Mouse (Mus musculus): ENCODE data around the gene Krt6a. TPM values are rescaled to one million over a fixed set of nuclear protein-coding genes. Genes with fewer than 3 reads are reported as not detected.
"Not testable (repeated sequence)": the region's sequence is repeated elsewhere in the genome, so short reads cannot be mapped to it uniquely, and the experiment has no call there.

Gene Krt6a
- not detected in 2 replicates for total RNA-seq (2021)
- long read RNA-seq, experiment 1 = 0 reads
- long read RNA-seq, experiment 2 = 0 reads

DNA sequence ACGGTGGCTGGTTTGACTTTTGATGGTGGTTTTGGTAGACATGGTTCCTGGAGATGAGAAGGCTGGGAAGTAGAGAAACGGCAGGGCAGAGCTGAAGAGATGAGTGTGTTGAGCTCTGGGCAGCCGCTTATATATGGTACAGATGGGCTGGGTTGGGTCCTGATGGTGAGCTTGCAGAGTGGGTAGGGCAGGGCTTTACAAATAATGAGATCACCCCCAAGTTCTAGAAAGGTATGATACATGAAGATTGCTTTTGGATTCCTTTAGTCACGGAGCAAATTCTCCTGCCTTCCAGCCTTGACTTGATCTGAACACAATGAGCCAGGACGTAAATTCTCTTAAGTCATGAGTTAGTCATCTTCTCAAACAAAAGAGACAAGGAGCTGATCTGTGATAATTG lies at the start of gene Krt6a:
Gene Krt6a, minus strand, starts transcription at position 101 of the 400 bp plus-strand sequence.
- no peak for DNase-seq

DNA sequence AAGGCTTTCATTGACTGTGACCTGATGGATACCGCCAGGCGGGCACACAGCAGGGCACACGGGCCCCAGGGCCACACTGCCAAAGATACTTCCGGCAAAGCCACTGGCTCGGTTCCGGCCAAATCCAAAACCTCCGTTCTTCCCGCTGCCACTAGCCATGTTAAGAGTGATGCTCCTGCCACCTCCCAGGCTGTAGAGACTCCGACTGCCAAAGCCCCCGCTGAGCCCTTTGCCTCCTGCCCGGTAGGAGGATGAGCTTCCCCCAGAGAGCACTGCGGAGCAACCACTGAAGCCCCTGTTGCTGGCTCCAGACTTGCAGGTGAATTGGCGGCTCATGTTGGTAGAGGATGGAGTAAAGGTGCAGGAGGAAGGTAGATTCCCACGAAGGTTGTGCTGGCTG lies 48.6 kb upstream of the Krt6a start, which contains the start of gene Krt71:
Gene Krt71, minus strand, starts transcription at position 399 of the 400 bp plus-strand sequence.
- DNase-seq = no peak

DNA sequence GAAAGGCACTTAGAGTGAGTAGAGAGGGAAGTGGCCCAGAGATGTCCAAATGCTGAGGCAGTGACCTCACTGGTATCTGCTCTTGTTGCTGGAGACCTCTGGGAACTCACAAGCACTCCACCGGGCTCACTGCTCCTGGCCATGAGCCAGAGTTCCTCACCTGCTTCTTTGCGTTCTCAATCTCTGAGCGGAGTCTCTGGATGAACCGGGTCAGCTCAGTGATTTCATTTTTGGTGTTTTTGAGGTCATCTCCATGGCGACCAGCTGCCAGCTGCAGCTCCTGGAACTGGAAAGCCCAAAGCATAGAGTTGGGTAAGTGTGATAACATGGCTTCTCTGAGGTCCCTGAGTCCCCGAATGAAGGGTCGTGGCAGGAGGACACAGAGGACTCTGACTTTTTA lies 43.7 kb upstream of the Krt6a start:
- DNase-seq = no peak

DNA sequence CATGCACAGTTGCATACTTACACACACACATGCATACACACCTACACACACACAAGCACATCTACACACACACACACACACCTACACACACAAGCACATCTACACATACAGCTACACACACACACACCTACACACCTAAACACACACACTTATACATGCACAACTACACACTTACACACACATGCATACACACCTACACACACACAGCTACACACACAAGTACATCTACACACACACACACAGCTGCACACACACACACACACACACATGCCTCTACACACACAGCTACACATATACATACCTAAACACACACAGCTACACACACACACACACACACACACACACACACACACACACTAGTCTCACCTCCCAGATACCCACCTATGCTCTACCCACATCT lies 36.5 kb upstream of the Krt6a start:
- no peak for DNase-seq

DNA sequence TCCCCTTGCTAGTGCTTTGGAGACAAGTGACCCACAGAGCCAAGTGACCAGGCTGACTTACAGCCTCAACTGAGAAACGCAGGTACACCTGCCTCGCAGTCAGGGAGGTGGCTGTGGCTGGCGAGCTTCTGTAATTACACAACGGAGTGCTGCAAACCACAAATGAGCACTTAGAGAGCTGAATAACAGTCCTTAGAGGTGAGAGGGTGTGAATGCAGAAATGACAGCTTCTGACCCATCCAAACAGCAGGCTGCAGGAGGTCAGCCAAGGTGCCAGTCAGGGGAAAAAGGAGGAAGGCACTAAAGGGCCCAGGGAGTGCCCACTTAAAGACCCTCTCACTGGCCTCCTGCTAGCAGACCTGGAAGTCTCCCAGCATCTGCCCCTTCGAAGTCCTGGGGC lies 30.6 kb upstream of the Krt6a start:
- DNase-seq = no peak

DNA sequence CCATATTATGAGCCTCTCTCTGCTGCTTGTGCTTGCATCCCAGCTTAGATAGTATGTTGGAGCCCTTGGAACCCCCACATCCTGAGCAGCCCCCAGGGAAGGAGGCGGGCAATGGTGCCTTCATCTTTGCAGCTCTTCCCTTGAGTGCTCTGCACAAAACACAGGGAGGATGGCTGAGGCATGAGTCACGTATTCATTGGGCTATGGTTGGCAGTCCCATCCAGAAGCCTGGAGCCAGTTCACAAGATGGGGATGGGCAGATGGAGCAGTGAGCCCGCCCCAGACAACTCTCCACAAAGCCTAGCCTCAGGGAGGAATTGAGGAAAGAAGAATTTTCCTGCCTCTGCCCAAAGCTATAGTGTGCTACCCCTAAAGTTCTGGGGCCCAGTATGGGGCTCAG lies 21.7 kb upstream of the Krt6a start:
- no peak for DNase-seq

DNA sequence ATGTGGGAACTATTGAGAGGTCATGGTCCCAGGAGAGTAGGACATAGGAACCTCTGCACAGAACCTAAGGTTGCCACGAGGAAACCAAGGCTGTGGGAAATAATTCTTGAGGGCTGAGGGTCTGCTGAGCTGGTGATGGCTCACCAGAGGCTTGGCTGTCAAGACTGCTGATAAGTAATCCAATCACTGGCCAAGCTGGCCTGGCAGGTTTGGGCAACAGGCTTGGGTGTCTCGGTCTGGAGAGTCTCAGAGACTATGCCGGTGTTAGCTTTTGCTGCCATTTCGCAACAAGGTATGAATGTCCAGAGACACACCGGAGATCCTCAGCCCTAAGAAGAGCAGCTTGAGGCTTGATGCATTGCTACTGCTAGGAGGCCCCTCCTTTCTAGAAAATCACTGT lies 20.2 kb upstream of the Krt6a start:
- no peak for DNase-seq

DNA sequence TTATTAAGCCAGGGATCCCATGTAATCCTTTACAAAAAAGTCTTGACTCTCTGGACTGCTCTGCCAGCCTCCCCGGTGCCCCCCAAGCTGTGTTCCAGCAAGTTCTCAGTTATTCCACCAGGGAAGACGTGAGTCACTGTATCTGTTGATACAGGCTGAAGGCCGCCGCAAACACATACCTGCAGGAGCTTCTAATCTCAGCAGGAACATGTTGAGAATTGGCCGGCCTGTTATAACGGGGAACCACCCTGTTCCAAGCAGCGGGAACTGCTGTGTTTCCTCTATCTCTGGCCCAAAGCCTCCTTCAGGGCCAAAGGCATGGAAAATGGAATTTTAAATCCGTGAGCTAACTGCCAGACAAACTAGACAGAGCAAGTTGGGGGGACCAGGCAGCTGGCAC lies 19.6 kb upstream of the Krt6a start:
- no peak for DNase-seq

DNA sequence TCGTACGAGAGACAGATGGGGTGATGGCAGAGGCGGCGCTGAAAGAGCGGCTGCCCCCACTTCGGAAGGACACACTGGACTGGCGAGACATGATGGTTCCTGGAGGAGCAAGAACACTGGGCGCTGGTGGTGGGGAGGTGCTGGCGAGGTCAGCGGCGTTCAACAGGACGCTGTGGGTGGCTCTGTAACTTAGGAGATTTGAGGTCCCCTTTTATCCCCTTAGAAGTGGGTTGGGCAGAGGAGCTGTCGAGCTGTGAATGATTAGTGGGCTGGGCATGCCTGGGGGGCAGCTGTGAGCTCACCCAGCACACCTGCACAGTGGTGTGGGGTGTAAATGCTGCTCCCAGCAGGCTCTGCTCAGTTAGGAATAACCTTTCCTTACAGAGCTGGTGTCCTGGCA lies 18.6 kb upstream of the Krt6a start, which contains the start of gene Krt5:
Gene Krt5, minus strand, starts transcription at position 179 of the 400 bp plus-strand sequence.
- DNase-seq = no peak

DNA sequence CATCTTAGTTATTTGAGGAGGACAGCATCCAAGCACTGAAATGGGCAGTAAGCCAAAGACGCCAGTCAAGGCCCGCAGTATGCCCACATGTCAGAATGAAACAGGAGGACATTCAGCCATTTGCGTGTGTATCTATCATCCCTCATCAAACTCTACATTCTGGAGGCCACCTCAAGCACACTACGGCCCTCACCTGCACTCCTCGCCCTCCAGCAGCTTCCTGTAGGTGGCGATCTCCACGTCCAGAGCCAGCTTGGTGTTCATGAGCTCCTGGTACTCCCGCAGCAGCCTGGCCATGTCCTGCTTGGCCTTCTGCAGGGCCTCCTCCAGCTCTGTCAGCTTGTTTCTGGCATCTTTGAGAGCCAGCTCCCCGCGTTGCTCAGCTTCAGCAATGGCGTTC lies 14.6 kb upstream of the Krt6a start:
- DNase-seq = no peak

DNA sequence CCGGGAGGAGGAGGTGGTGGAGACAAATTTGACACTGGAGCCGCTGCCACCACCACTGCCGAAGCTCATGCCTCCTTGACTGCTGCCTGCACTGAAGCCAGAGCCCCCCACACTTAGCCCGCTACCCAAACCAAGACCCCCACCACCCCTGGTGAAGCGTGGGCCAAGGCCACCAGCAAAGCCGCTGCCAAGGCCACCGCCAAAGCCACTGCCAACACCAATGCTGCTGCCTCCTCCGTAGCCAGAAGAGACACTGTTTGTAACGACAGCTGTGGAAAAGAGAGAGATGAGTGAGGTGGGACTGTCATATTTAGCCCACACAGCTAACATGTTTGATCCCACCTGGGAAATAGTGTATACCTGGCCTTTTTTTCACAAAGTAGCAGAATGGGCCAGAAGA lies 13.3 kb upstream of the Krt6a start:
- DNase-seq = no peak

DNA sequence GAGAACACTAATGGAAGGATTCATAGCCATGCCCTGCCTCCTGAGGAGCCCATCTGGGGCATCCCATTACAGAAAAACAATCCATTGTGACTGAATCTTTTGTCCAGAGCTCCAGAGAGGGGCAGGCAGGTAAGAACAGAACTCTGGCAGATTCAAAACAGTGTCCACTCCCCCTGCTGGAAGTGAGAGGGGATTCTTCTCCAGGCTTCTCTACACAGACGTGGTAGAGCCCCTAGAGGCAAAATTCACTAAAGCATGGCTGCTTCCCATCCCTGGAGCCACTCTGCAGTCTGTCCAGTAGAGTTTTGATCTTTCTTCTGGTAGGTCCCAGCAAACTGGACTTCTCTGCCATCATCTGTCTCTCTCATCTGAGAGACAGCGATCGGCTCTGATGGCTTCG lies 10.0 kb upstream of the Krt6a start:
- DNase-seq = no peak

DNA sequence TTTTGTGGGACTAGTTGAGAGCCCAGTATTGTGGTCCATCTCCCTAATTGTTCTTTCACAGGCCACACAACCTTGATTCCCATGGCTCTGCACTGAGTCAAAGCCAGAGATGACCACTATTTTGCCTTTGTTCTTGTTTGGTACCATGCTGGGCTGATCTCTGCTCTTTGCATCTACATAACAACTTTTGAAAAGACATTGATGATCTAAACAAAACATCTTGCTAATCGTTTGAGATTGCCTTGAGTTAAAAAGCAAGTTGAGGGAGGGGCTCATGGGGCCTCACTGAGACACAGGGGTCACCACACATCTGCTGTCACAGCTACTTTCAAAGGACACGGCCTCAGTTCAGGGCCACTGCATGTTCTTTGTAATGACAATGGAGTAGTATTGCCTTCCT lies 8.3 kb upstream of the Krt6a start:
- no peak for DNase-seq

DNA sequence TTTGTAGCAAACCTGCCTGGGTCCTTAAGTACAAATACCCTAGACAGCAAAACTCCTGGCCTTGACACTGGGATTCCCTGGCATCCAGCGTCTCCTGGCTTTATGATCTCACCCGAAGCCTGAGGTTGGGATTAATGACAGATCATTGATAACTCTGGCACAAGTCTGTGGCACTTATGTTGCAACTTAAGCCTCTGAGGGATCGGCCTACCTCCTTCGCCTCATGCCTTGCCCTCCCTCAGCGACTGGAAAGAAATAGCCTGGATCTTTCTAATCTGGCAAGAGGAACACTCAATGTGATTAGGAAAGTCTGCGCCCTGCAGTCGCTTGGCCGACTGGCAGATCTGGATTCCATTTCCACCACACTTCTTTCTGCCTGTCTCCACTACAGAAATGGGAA lies 5.8 kb upstream of the Krt6a start:
- DNase-seq = no peak

DNA sequence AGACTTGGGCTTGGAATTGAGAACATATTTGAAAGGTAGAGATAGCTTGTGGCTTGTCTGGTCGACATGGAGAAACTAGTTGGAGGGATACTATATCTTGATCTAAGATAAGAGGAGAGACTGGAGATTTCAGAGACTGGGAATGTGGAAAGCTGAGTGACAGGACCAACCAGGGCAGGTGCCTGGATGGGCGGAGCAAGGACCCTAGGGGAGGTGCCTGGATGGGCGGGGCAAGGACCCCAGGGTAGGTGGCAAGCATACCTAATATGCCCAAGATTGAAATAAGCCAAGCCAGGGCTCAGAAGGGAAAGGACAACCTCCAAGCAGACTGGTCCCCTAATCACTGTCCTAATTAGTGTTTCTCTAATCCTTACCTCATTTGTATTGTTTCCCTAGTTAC lies 5.1 kb upstream of the Krt6a start:
- no peak for DNase-seq

DNA sequence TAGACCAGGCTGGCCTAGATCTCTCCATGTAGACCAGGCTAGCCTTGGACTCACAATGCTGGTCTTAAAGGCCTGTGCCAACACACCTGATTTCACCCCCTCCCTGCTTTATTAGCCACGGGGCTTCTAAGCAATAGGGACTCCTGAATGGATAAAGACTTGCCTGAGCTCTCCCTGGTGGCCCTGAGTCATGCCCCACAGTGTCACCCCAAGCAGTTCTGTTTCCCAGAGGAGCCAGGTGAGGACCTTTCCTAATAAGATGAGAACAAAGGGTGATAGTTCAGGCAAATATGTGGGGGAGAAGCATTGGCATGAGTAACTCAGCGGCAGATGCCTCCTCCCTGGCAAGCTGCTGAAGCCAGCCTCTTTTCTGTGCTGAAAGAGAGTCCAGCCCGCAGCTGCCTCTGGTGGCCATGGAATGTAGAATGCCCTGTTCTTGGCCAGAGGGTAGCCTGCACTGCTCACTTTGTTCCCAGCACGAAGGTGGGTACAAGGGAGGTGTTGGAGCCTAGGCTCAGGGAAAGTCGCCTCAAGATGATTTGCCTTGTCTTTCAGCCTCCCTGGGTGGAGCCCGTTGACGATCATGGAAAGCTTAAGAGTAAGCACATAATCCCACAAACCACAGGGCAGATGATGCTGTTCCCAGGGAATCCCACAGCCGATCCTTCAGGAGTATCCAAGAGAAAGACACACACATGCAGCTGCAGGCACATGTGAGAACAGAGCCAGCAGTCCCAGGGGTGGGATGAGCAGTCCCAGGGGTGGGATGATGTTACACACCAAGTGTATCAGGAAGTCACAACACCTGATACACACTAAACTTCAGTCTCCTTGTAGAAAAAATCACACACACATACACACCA lies 3.5 kb upstream of the Krt6a start:
- DNase-seq = no peak

DNA sequence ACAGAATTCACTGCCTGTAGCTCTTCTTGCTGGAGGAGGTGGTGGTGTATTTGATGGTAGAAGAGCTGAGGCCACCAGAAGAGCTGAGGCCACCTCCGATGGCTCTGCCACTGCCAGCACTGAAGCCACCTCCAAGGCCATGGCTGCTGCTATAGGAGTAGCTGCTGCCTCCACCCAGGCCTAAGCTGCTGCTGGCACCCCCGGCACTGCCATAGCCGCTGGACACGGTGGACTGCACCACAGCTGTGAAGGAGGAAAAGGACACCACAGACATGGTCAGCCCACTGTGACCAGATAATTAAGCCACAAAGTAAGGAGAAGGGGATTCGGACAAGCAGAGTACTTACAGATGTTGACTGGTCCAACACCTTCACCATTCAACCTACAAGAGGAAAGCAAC lies 3.6 kb downstream of the Krt6a start:
- DNase-seq = not testable (repeated sequence)

DNA sequence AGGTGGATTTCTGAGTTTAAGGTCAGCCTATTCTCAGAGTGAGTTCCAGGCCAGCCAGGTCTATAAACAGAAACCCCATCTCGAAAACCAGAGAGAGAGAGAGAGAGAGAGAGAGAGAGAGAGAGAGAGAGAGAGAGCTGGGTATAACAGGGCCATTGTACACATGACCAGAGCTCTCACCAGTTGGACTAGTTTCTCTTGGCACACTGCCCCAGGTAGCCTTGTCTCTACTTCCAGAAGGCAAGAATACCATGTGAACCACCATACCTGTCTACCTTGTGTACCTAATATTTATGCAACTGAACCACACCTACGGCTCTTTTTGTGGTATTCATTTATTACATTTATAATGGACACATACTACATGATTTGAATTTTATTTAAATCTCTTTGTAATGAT lies 5.9 kb downstream of the Krt6a start:
- DNase-seq = no peak

DNA sequence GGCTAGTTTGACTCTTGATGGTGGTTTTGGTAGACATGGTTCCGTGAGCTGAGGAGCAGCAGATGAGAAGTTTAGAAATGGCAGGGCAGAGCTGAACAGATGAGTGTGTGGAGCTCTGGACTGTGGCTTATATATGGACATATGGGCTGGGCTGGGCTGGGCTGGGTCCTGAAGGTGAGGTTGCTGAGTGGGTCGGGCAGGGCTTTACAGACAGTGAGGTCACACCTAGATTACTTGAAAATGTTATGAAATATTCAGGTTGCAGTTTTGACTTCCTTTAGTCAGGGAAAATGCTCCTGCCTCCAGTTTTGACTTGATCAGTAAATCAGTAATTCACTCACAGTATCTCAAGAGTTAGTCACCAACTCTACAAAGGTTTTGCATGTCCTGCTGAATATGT lies 13.9 kb downstream of the Krt6a start, which contains the start of gene Krt6b:
Gene Krt6b, minus strand, starts transcription at position 101 of the 400 bp plus-strand sequence.
- DNase-seq = no peak

DNA sequence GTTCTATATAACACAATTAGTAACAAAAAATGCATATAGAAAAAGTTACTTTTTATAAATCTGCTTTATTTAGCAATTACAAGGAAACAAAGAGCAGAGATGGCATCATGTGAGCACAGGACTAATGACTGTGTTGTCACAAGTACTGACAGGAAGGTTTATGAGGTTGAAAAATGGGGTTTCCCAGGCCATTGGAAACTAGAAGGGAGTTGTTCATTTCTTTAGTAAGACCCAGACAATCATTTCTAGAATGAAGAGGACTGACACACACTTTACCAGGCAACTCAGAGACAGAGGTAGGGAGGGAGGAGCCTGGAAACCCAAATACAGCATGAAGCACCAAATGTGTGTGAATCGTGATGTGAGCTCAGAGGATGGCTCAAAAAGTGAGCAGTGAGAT lies 18.1 kb downstream of the Krt6a start:
- DNase-seq = no peak

DNA sequence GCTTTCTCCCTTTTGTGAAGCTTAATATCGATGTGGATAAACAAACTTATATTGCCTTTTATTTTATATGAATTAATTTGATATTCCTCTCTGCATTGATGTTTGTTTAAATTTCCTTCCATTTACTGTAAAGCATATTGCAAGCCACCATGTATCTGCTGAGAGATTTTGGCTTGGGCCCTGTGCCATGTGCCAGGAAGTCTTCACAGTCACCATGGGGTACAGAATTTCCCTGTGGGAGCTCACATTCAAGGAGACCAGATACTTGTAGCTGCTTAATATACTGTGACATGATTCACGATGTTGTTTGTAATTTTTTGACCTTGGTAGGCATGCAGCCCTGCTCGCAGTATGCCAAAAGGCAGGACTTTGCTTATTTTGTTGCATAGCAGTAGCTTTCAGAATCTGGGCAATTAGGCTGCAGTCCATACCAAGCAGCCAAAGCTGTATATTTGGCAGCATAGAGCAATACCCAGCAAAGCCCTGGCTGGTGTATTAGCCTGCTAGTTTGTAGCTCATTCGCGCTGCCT lies 41.3 kb downstream of the Krt6a start:
- no peak for DNase-seq

DNA sequence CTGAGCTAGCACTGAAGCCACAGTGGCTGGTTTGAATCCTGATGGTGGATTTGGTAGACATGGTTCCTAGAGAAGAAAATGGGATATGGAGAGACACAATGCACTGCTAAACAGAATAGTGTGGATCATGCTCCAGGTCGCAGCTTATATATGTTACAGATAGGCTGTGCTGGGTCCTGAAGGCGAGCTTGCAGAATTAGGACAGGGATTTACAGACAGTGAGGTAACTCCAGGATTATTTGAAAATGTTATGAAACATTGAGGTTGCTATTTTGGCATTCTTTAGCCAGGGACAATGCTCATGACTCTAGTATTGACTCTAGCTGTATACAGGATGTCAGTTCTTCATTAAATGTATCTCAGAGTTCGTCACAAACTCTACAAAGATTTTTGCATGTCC lies 46.8 kb downstream of the Krt6a start, which contains the start of gene Gm5478:
Gene Gm5478, minus strand, starts transcription at position 101 of the 400 bp plus-strand sequence.
- no peak for DNase-seq
